In genomic region chr5:121463601-121464250, GRCm38 (mm10) we compare ENCODE assay signal across 22 mouse cellular contexts. TPM values are rescaled to one million over a fixed set of nuclear protein-coding genes. Genes with fewer than 3 reads are reported as not detected.
A peak's percentile ranks its signal among the peaks of the same experiment; 100 is the strongest.
DNase-seq lines count a peak whose midpoint lies in the region; ATAC-seq and TF ChIP-seq lines count a peak whose summit lies in the region.
"Had no signal": no experiment of that assay in that cellular context is flagged by ENCODE, and none has a peak within 500 bp of the region (broad histone marks: within the 10 kb centered on the region; RNA-seq: fewer than 3 reads in every experiment).

No protein-coding gene starts in this region.

- H3K27me3 ChIP-seq in heart, embryonic 10.5 days (ENCODE audit: insufficient read depth, poor library complexity, severe bottlenecking): no peaks in the 10 kb centered on the region
- H3K27me3 ChIP-seq in midbrain, embryonic 11.5 days (ENCODE audit: control insufficient read depth, insufficient read depth, low read length): no peaks in the 10 kb centered on the region
- no peaks in the 10 kb centered on the region for H3K27me3 ChIP-seq in midbrain, embryonic 16.5 days (ENCODE audit: control insufficient read depth, insufficient read depth, low read depth, low read length)
- H3K27me3 ChIP-seq in limb, embryonic 12.5 days: no peaks in the 10 kb centered on the region
- H3K27me3 ChIP-seq in hindbrain, postnatal 0 days (ENCODE audit: insufficient read depth, low read length): no peaks in the 10 kb centered on the region
- H3K27me3 ChIP-seq: forebrain, embryonic 13.5 days; midbrain, embryonic 12.5 days; neural tube, embryonic 12.5 days had no signal

- no peak overlapping the region for H3K4me2 ChIP-seq in midbrain, embryonic 11.5 days
- no peak overlapping the region for H3K4me2 ChIP-seq in midbrain, embryonic 16.5 days (ENCODE audit: low read length)
- no peak overlapping the region for H3K4me2 ChIP-seq in limb, embryonic 12.5 days
- H3K4me2 ChIP-seq in hindbrain, postnatal 0 days (ENCODE audit: low read depth, low read length): no peak overlapping the region
- H3K4me2 ChIP-seq: forebrain, embryonic 13.5 days; midbrain, embryonic 12.5 days; neural tube, embryonic 12.5 days had no signal

- H3K27ac ChIP-seq in heart, embryonic 10.5 days: 0 out of 2 replicates have a peak overlapping the region, but pooled peaks have one; percentile 4
- no peak overlapping the region for H3K27ac ChIP-seq in midbrain, embryonic 11.5 days (ENCODE audit: low read depth, low read length)
- H3K27ac ChIP-seq in midbrain, embryonic 16.5 days (ENCODE audit: low read length): no peak overlapping the region
- peak overlapping the region; percentile 50; the same call in 1 of the 2 replicates for H3K27ac ChIP-seq in limb, embryonic 12.5 days
- H3K27ac ChIP-seq in hindbrain, postnatal 0 days: no peak overlapping the region
- H3K27ac ChIP-seq: forebrain, embryonic 13.5 days; left cerebral cortex, adult 2 months; liver, embryonic 14.5 days; midbrain, embryonic 12.5 days; neural tube, embryonic 12.5 days had no signal

- no peaks in the 10 kb centered on the region for H3K9me3 ChIP-seq in heart, embryonic 10.5 days
- H3K9me3 ChIP-seq in midbrain, embryonic 11.5 days (ENCODE audit: control insufficient read depth, low read length): no peaks in the 10 kb centered on the region
- no peaks in the 10 kb centered on the region for H3K9me3 ChIP-seq in midbrain, embryonic 16.5 days (replicated peaks; ENCODE audit: control insufficient read depth, low read length, poor library complexity, severe bottlenecking)
- no peaks in the 10 kb centered on the region for H3K9me3 ChIP-seq in limb, embryonic 12.5 days
- H3K9me3 ChIP-seq in hindbrain, postnatal 0 days (ENCODE audit: low read length): no peaks in the 10 kb centered on the region
- H3K9me3 ChIP-seq: forebrain, embryonic 13.5 days; midbrain, embryonic 12.5 days; neural tube, embryonic 12.5 days had no signal

- 67% methylated on average over 5 of the region's 5 CpGs for WGBS in heart, embryonic 10.5 days
- WGBS in midbrain, embryonic 11.5 days: 72% methylated on average over 5 of the region's 5 CpGs
- 71% methylated on average over 5 of the region's 5 CpGs for WGBS in midbrain, embryonic 16.5 days
- 69% methylated on average over 5 of the region's 5 CpGs for WGBS in limb, embryonic 12.5 days
- 79% methylated on average over 5 of the region's 5 CpGs for WGBS in hindbrain, postnatal 0 days

- H3K4me3 ChIP-seq in heart, embryonic 10.5 days: no peak overlapping the region
- H3K4me3 ChIP-seq in midbrain, embryonic 11.5 days (ENCODE audit: low read depth, low read length): no peak overlapping the region
- H3K4me3 ChIP-seq in midbrain, embryonic 16.5 days (ENCODE audit: low read depth, low read length): no peak overlapping the region
- no peak overlapping the region for H3K4me3 ChIP-seq in limb, embryonic 12.5 days (replicated peaks)
- no peak overlapping the region for H3K4me3 ChIP-seq in hindbrain, postnatal 0 days (ENCODE audit: low read length)
- H3K4me3 ChIP-seq: forebrain, embryonic 13.5 days; left cerebral cortex, adult 2 months; midbrain, embryonic 12.5 days; neural tube, embryonic 12.5 days had no signal

- no peak overlapping the region for H3K9ac ChIP-seq in midbrain, embryonic 11.5 days (ENCODE audit: low read length)
- no peak overlapping the region for H3K9ac ChIP-seq in midbrain, embryonic 16.5 days (ENCODE audit: low read depth, low read length)
- no peak overlapping the region for H3K9ac ChIP-seq in limb, embryonic 12.5 days (replicated peaks)
- H3K9ac ChIP-seq in hindbrain, postnatal 0 days (replicated peaks; ENCODE audit: low read length): no peak overlapping the region
- H3K9ac ChIP-seq: forebrain, embryonic 13.5 days; liver, embryonic 14.5 days; midbrain, embryonic 12.5 days; neural tube, embryonic 12.5 days had no signal

- DNase-seq in heart, embryonic 10.5 days (ENCODE audit: low spot score): no peak
- DNase-seq in heart, adult 11 months: no peak
- DNase-seq in midbrain, embryonic 11.5 days (ENCODE audit: low spot score, missing footprints): peak; percentile 77
- no peak for DNase-seq in right cerebral cortex, postnatal 14 days
- no peak for DNase-seq in urinary bladder, adult 2 months (ENCODE audit: low spot score)
- DNase-seq in hindbrain, postnatal 0 days (ENCODE audit: low spot score): no peak
- DNase-seq: adrenal gland, postnatal 36 days; cerebellum, adult 11-12 months; gastrocnemius, postnatal 10 days; layer of hippocampus, adult 9-11 months; left cerebral cortex, postnatal 4 days; right cerebral cortex, adult 18-20 months; thymus, postnatal 4 days had no signal

- H3K36me3 ChIP-seq in heart, embryonic 10.5 days: no peaks in the 10 kb centered on the region
- H3K36me3 ChIP-seq in midbrain, embryonic 11.5 days (ENCODE audit: control insufficient read depth, insufficient read depth, low read length): no peaks in the 10 kb centered on the region
- no peaks in the 10 kb centered on the region for H3K36me3 ChIP-seq in midbrain, embryonic 16.5 days (ENCODE audit: control insufficient read depth, insufficient read depth, low read length)
- H3K36me3 ChIP-seq in limb, embryonic 12.5 days: no peaks in the 10 kb centered on the region
- no peaks in the 10 kb centered on the region for H3K36me3 ChIP-seq in hindbrain, postnatal 0 days (ENCODE audit: insufficient read depth, low read length)
- H3K36me3 ChIP-seq: midbrain, embryonic 12.5 days; neural tube, embryonic 12.5 days had no signal

- H3K4me1 ChIP-seq in heart, embryonic 10.5 days: peaks cover 19% of the 10 kb centered on the region; the same call in 1 of the 2 replicates
- no peaks in the 10 kb centered on the region for H3K4me1 ChIP-seq in midbrain, embryonic 11.5 days (ENCODE audit: control insufficient read depth, insufficient read depth, low read length)
- H3K4me1 ChIP-seq in midbrain, embryonic 16.5 days (ENCODE audit: control insufficient read depth, insufficient read depth, low read length): no peaks in the 10 kb centered on the region
- no peaks in the 10 kb centered on the region for H3K4me1 ChIP-seq in limb, embryonic 12.5 days (replicated peaks)
- H3K4me1 ChIP-seq in hindbrain, postnatal 0 days (ENCODE audit: insufficient read depth, low read length): no peaks in the 10 kb centered on the region
- H3K4me1 ChIP-seq: forebrain, embryonic 13.5 days; midbrain, embryonic 12.5 days; neural tube, embryonic 12.5 days had no signal

- no peak for ATAC-seq in midbrain, embryonic 11.5 days (ENCODE audit: low FRiP score)
- ATAC-seq in midbrain, embryonic 16.5 days: no peak
- ATAC-seq in limb, embryonic 12.5 days (ENCODE audit: insufficient number of reproducible peaks, insufficient read depth, low FRiP score, low TSS enrichment, low read depth): no peak
- ATAC-seq in hindbrain, postnatal 0 days: no peak
- ATAC-seq: forebrain, embryonic 13.5 days had no signal

- TF ChIP-seq CTCF in hindbrain, postnatal 0 days (IDR thresholded peaks at IDR 0.05; ENCODE audit: low read depth): no peak

RNA-seq across cellular contexts. Expression of gene Erp29, which starts 11.4 kb away (rescaled TPM):
- 153 and 160 TPM in 2 replicates for polyA plus RNA-seq in heart, embryonic 10.5 days (2016; fragmentation: Nextera tagmentation; extraction: Ambion mirVana)
- polyA plus RNA-seq in midbrain, embryonic 11.5 days (2014; fragmentation: Nextera tagmentation; extraction: Ambion mirVana): 112 and 122 TPM in 2 replicates
- polyA plus RNA-seq in midbrain, embryonic 16.5 days (2015; fragmentation: Nextera tagmentation; extraction: Ambion mirVana): 174 and 182 TPM in 2 replicates
- 115 and 118 TPM in 2 replicates for polyA plus RNA-seq in limb, embryonic 12.5 days (2016; fragmentation: Nextera tagmentation; extraction: Ambion mirVana)
- 96.2 and 97.4 TPM in 2 replicates for polyA plus RNA-seq in urinary bladder, adult 2 months (2012; rRNA removed)
- total RNA-seq in hindbrain, postnatal 0 days (2014; rRNA removed): 37.1 and 55.9 TPM in 2 replicates
- 192 and 196 TPM in 2 replicates for polyA plus RNA-seq in hindbrain, postnatal 0 days (2015; fragmentation: Nextera tagmentation; extraction: Ambion mirVana)

RNA-seq across cellular contexts. Expression of gene Tmem116, which starts 12.0 kb away (rescaled TPM):
- 2.4 and 4.6 TPM in 2 replicates for polyA plus RNA-seq in heart, embryonic 10.5 days (2016; fragmentation: Nextera tagmentation; extraction: Ambion mirVana)
- polyA plus RNA-seq in midbrain, embryonic 11.5 days (2014; fragmentation: Nextera tagmentation; extraction: Ambion mirVana): 0.66 and 1.1 TPM in 2 replicates
- polyA plus RNA-seq in midbrain, embryonic 16.5 days (2015; fragmentation: Nextera tagmentation; extraction: Ambion mirVana): 1.9 and 2.2 TPM in 2 replicates
- polyA plus RNA-seq in limb, embryonic 12.5 days (2016; fragmentation: Nextera tagmentation; extraction: Ambion mirVana): 0.81 and 2.3 TPM in 2 replicates
- 1.4 and 2.4 TPM in 2 replicates for polyA plus RNA-seq in urinary bladder, adult 2 months (2012; rRNA removed)
- 0.72 and 7.6 TPM in 2 replicates for total RNA-seq in hindbrain, postnatal 0 days (2014; rRNA removed)
- polyA plus RNA-seq in hindbrain, postnatal 0 days (2015; fragmentation: Nextera tagmentation; extraction: Ambion mirVana): 2.3 and 2.6 TPM in 2 replicates

RNA-seq across cellular contexts. Expression of gene Adam1b, which starts 39.5 kb away (rescaled TPM):
- 0.15 and 0.18 TPM in 2 replicates for polyA plus RNA-seq in heart, embryonic 10.5 days (2016; fragmentation: Nextera tagmentation; extraction: Ambion mirVana)
- 0.07 TPM in 1 of 2 replicates, not detected in the other for polyA plus RNA-seq in midbrain, embryonic 11.5 days (2014; fragmentation: Nextera tagmentation; extraction: Ambion mirVana)
- polyA plus RNA-seq in midbrain, embryonic 16.5 days (2015; fragmentation: Nextera tagmentation; extraction: Ambion mirVana): not detected in 2 replicates
- polyA plus RNA-seq in limb, embryonic 12.5 days (2016; fragmentation: Nextera tagmentation; extraction: Ambion mirVana): 0.06 TPM in 1 of 2 replicates, not detected in the other
- polyA plus RNA-seq in urinary bladder, adult 2 months (2012; rRNA removed): not detected in 2 replicates
- total RNA-seq in hindbrain, postnatal 0 days (2014; rRNA removed): not detected in 2 replicates
- polyA plus RNA-seq in hindbrain, postnatal 0 days (2015; fragmentation: Nextera tagmentation; extraction: Ambion mirVana): not detected in 2 replicates
- total RNA-seq: adrenal gland, postnatal 36 days; gastrocnemius, postnatal 10 days; left cerebral cortex, postnatal 4 days had no signal
- polyA plus RNA-seq: forebrain, embryonic 13.5 days; hindbrain, embryonic 11.5 days; liver, embryonic 14.5 days; midbrain, embryonic 12.5 days; neural tube, embryonic 12.5 days; small intestine, adult 2 months had no signal

Comparison
In these comparisons a context has a peak if more than half of its experiments do, and no peak if none do; other contexts are left out.
1. H3K27ac ChIP-seq: peak in heart, embryonic 10.5 days (single experiment) and limb, embryonic 12.5 days (single experiment); none in midbrain, embryonic 11.5 days (single experiment), midbrain, embryonic 16.5 days (single experiment) and hindbrain, postnatal 0 days (single experiment).